Mouse (Mus musculus) embryonic facial prominence, embryonic 12.5 days (tissue): ENCODE measurements around the gene Pdha1. TPM values are rescaled to one million over a fixed set of nuclear protein-coding genes. Genes with fewer than 3 reads are reported as not detected.
A peak's percentile ranks its signal among the peaks of the same experiment; 100 is the strongest.

Source experiments
- ATAC-seq: fragments of 200-750 bp; cut with Nextera tagmentation; 2 replicates; pipeline ENCODE4 v1.8.0; 2017; ENCODE audit not compliant: insufficient number of reproducible peaks, insufficient read depth, low FRiP score, low TSS enrichment
- H3K27ac ChIP-seq: fragments of 300-500 bp; sonication (generic); 2 replicates; pipeline ENCODE4 v1.5.1; 2016; ENCODE audit warnings: mild to moderate bottlenecking
- H3K27me3 ChIP-seq: fragments of 300-500 bp; sonication (generic); 2 replicates; pipeline ENCODE4 v1.6.1; 2016; ENCODE audit warnings: mild to moderate bottlenecking, moderate library complexity
- H3K36me3 ChIP-seq: fragments of 300-500 bp; sonication (generic); 2 replicates; pipeline ENCODE4 v1.6.1; 2016; ENCODE audit warnings: mild to moderate bottlenecking
- H3K4me1 ChIP-seq: fragments of 300-500 bp; sonication (generic); 2 replicates; pipeline ENCODE4 v1.6.1; 2016
- H3K4me2 ChIP-seq: fragments of 300-500 bp; sonication (generic); replicated peaks from 2 replicates; pipeline ENCODE4 v1.6.1; 2016; ENCODE audit warnings: mild to moderate bottlenecking, moderate library complexity
- H3K4me3 ChIP-seq: fragments of 300-500 bp; sonication (generic); 2 replicates; pipeline ENCODE4 v1.5.1; 2016; ENCODE audit warnings: mild to moderate bottlenecking
- H3K9ac ChIP-seq: fragments of 300-500 bp; sonication (generic); 2 replicates; pipeline ENCODE4 v1.6.1; 2016; ENCODE audit warnings: mild to moderate bottlenecking, moderate library complexity
- H3K9me3 ChIP-seq: fragments of 300-500 bp; sonication (generic); 2 replicates; pipeline ENCODE4 v1.6.1; 2016; ENCODE audit warnings: mild to moderate bottlenecking, moderate library complexity
- WGBS: fragments of 180-500 bp; shearing (Covaris S2); methylation state at CpG from one replicate; pipeline ENCODE4 v1.1.7; 2016; 5-methylcytosine and 5-hydroxymethylcytosine counted together
- polyA plus RNA-seq: library from polyadenylated mRNA; unstranded; fragments of >200 nt; fragmentation: Nextera tagmentation; extraction: Ambion mirVana; gene quantifications from 2 replicates; pipeline ENCODE4 v1.2.1, GENCODE M21; 2016

Gene Pdha1
- 86.8 and 91.5 TPM in 2 replicates for polyA plus RNA-seq

DNA sequence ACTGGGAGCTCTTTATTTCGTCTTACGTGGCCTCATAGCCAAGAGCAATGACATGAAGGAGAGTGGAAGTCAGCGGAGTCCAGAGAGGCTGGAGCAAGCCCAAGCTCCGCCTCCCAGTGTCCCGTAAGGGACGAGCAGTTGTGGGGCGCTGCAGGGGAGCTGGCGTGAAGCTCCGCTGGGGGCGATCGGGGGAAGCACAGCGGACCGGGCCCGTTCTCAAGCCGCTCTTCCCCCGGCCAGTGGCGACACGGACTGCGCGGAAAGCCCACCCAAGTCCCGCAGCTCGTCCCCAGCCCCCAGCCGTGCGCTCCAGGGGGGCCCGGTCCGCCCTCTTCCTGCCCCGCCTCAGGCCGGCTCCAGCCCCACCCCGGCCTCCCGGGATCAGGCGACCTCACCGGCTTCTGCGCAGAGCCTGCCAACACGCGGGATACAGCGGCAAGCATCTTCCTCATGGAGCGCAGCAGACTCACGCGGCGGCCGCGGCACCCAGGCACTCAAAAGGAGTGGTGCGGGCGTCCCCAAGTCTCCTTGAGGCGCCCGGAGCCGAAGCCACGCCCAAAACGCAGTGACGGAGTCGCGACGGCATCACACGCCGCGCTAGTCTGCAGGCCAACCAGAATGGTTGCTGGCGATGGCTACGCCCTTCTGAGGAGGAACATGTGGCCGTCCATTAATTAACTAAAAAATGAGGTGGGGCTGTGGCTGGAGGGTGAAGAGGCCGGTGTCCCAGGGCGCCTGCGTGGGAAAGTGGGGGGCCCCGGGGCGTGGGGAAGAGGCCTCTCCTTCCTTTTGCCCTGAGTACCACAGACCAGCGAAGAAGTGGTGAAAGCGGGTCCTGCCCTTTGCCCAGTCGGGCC, at the start of gene Pdha1:
TSS of gene Pdha1 (minus strand) at position 553 of the 857 bp plus-strand sequence.
- H3K4me3 ChIP-seq, result peak within 1 kb of the TSS; percentile 58
- peak within 1 kb of the TSS; percentile 93 for H3K27ac ChIP-seq
- peak; percentile 97 for ATAC-seq
- H3K9me3 ChIP-seq, result no peaks in the 10 kb centered on the region
- peak within 1 kb of the TSS; percentile 61 for H3K4me2 ChIP-seq
- H3K36me3 ChIP-seq, result no peaks in the 10 kb centered on the region
- H3K4me1 ChIP-seq, result peaks cover 6% of the 10 kb centered on the region; the same call in 1 of the 2 replicates
- peaks cover 7% of the 10 kb centered on the region; the same call in 1 of the 2 replicates for H3K27me3 ChIP-seq
- 28% methylated on average over 61 of the region's 67 CpGs for WGBS
- peak within 1 kb of the TSS; percentile 72 for H3K9ac ChIP-seq

DNA sequence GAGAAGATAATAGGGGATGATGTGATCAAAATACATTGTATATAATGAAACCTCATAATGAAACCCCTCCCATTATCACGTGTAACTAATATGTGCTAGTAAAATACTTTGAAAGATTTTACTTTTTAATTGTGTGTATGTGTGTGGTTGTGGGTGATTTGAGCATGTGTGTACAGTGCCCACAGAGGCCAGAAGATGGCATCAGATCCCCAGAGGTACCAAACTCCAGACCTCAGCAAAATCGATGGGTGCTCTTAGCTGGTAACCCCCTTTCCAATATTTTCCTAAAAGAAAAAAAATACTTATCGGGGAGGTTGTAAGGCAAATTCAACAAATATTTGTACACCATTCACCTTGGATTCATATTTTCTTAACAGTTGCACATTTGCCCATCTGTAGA, 40.8 kb upstream of the Pdha1 start:
- no peak for ATAC-seq
- no peak overlapping the region for H3K9ac ChIP-seq
- no peaks in the 10 kb centered on the region for H3K9me3 ChIP-seq
- no peaks in the 10 kb centered on the region for H3K4me1 ChIP-seq
- H3K36me3 ChIP-seq, result no peaks in the 10 kb centered on the region
- 49% methylated on average over 3 of the region's 3 CpGs for WGBS
- no peak overlapping the region for H3K4me3 ChIP-seq
- H3K4me2 ChIP-seq, result no peak overlapping the region
- H3K27ac ChIP-seq, result no peak overlapping the region
- 0 out of 2 replicates have a peak, but pooled peaks cover 3% of the 10 kb centered on the region for H3K27me3 ChIP-seq

DNA sequence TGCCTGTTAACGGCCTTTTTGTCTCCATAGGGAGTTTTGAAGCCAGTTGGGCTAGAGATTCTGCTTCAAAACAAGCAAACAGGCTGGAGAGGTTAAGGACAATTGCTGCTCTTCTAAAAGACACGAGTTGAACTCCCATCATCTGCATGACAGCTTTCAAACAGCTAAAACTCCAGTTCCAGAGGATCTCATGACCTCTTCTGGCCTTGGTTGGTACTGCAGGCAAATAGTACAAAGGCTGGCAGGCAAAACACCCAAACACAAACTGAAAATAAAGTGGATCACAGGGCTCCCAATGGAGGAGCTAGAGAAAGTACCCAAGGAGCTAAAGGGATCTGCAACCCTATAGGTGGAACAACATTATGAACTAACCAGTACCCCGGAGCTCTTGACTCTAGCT, 31.9 kb upstream of the Pdha1 start:
- Histone ChIP-seq H3K4me1 (no peaks in the 10 kb centered on the region), H3K4me2 (no peak overlapping the region), H3K9me3 (no peaks in the 10 kb centered on the region), H3K9ac (no peak overlapping the region), H3K36me3 (no peaks in the 10 kb centered on the region), H3K27ac (no peak overlapping the region), H3K4me3 (no peak overlapping the region), H3K27me3 (0 out of 2 replicates have a peak, but pooled peaks cover 3% of the 10 kb centered on the region)
- ATAC-seq, result no peak
- WGBS, result 19% methylated on average over 3 of the region's 3 CpGs

DNA sequence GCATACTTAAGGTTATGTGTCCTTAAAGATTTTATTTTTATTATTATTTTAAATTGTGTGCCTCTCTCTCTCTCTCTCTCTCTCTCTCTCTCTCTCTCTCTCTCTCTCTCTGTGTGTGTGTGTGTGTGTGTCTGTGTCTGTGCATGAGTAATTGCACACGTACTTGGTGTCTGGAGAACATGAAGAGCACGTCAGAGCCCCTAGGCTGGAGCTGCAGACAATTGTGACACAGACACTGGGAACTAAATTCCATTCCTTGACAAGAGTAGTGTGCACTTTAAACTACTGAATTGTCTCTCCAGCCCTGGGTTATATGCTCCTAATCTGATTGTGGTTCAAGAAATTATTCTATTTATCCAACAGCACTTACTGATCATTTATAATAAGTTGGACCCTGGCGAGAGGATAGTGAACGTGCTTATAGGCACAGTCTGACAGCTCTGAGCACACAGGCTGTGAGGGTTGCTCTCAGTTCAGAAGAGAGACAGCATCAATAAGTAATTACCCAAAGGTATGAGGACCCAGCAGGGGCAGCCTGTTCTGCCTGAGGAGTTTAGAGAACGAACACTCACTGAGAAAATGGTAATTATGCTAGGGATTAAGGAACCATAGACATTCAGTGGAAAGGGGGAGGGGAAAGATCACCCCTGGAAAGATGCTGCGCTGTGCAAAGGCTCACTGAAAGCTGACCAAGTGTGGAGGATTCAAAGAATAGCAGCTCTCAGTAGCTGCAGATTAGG, 28.2 kb upstream of the Pdha1 start:
- no peaks in the 10 kb centered on the region for H3K9me3 ChIP-seq
- H3K9ac ChIP-seq, result no peak overlapping the region
- H3K36me3 ChIP-seq, result no peaks in the 10 kb centered on the region
- H3K4me1 ChIP-seq, result no peaks in the 10 kb centered on the region
- no peak for ATAC-seq
- H3K4me2 ChIP-seq, result no peak overlapping the region
- H3K4me3 ChIP-seq, result no peak overlapping the region
- no peak overlapping the region for H3K27ac ChIP-seq
- no peaks in the 10 kb centered on the region for H3K27me3 ChIP-seq
- 28% methylated on average over 6 of the region's 6 CpGs for WGBS

DNA sequence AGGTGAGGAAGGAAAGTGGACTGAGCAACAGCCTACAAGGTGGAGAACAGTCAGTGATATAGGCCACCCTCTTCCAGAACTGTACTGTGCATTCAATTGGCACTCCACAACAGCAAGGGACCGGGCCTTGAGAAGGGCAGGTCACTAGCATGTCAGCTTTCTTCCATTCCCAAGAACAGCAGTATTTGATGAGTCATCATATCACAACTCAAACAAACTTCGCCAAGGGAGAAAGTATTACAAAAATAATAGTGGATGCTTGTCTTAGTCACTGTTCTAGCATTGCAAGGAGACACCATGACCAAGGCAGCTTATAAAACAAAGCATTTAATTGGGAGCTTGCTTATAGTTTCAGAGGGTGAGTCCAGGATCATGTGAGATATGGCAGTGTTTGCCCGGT, 26.0 kb upstream of the Pdha1 start:
- H3K27me3 ChIP-seq, result no peaks in the 10 kb centered on the region
- no peak for ATAC-seq

DNA sequence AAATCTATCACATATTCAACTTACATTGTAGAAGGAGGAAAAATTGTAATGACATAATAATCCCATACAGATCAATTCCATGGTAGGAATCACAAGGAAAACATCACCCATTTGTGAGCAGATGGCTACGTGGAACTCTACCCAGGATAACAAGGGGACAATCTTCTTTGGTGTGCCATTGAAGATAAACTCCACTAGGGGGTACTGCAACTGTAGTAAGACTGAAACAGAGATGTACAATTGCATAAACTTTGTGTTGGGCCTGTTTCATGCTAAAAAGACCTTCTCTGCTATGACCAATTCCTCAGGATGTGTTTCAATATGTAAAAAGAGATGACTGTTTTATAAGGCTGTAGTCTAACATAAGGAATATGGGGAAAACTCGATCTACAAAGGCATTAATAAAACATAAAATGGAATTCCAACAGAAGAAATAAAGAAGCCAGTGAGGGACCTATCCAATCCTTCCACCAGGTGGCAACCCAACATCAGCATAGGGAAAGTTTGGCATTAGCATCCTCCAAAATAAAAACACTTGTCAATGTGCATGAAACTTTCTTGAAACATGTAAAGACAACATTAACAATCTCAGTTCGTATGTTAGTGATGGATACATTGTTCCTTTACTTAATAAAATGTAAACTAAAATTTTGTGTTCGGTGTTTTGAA, 15.1 kb upstream of the Pdha1 start:
- Histone ChIP-seq H3K9ac (no peak overlapping the region), H3K27ac (no peak overlapping the region), H3K4me2 (no peak overlapping the region), H3K9me3 (no peaks in the 10 kb centered on the region), H3K36me3 (no peaks in the 10 kb centered on the region), H3K27me3 (0 out of 2 replicates have a peak, but pooled peaks cover 3% of the 10 kb centered on the region), H3K4me3 (no peak overlapping the region), H3K4me1 (no peaks in the 10 kb centered on the region)
- ATAC-seq, result no peak
- WGBS, result 67% methylated on average over 4 of the region's 4 CpGs

More for the DNA sequence above, 26.0 kb upstream of the Pdha1 start:
- H3K4me1 ChIP-seq, result no peaks in the 10 kb centered on the region
- H3K27ac ChIP-seq, result no peak overlapping the region
- no peak overlapping the region for H3K4me3 ChIP-seq
- WGBS, result 86% methylated on average over 3 of the region's 3 CpGs
- no peak overlapping the region for H3K4me2 ChIP-seq
- no peaks in the 10 kb centered on the region for H3K36me3 ChIP-seq
- no peaks in the 10 kb centered on the region for H3K9me3 ChIP-seq
- no peak overlapping the region for H3K9ac ChIP-seq

DNA sequence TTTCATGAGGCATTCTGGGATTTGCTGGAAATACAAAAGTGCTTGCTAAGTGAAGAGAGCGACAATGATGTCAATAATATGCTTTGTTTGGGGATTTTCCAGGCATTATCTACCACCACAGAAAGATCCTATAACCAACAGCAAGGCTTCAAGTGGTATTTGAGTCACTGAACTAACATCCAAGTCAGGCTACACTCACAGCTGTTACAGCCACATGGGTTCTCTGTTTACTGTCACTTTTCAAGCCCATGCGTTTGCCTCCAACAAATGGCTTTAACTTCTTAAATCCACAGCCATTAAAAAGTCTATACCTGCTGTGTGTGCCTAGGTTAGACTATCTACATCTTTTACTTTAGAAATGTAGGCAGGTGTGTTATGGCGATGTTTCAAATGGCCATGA, 10.6 kb upstream of the Pdha1 start:
- Histone ChIP-seq H3K9me3 (no peaks in the 10 kb centered on the region), H3K36me3 (no peaks in the 10 kb centered on the region), H3K9ac (no peak overlapping the region), H3K27me3 (0 out of 2 replicates have a peak, but pooled peaks cover 3% of the 10 kb centered on the region), H3K27ac (no peak overlapping the region), H3K4me3 (no peak overlapping the region), H3K4me1 (no peaks in the 10 kb centered on the region), H3K4me2 (no peak overlapping the region)
- ATAC-seq, result no peak
- 85% methylated on average over 3 of the region's 3 CpGs for WGBS

DNA sequence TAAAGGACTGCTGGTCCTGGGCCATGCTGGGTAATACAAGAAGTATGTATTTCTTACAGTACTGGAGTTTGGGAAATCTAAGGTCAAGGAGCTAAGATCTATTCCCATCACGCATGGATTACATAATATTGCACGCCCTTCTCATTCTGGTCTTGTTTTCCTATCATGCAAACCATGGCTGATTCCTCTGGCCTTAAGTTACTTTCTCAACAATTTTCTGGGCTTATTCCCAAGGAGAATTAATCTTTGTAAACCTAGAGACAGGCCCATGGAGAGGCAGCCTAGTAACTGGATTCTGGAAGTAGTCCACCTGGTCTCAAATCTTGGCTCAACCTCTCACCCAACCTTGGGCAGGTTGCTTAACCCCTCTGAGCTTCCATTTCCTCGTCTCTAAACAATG, 9.2 kb upstream of the Pdha1 start:
- H3K27ac ChIP-seq, result no peak overlapping the region
- no peaks in the 10 kb centered on the region for H3K4me1 ChIP-seq
- WGBS, result 84% methylated on average over 3 of the region's 3 CpGs
- H3K9me3 ChIP-seq, result no peaks in the 10 kb centered on the region
- no peak overlapping the region for H3K9ac ChIP-seq
- no peak overlapping the region for H3K4me3 ChIP-seq
- H3K4me2 ChIP-seq, result no peak overlapping the region
- 0 out of 2 replicates have a peak, but pooled peaks cover 3% of the 10 kb centered on the region for H3K27me3 ChIP-seq
- no peak for ATAC-seq
- no peaks in the 10 kb centered on the region for H3K36me3 ChIP-seq

DNA sequence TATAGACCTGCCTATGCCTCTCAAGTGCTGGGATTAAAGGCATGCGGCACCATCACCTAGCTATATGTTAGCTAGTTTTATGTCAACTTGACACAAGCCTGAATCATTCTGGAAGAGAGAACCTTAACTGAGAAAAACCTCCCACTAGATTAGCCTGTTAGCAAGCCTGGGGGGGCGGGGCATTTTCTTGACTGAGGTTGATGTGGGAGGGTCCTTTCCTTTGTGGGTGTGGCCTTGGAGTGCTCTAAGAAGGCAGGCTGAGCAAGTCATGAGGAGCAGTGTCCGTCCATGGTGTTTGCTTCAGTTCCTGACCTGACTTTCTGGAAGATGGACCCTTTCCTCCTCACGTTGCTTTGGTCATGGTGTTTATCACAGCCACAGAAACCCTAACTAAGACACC, 8.6 kb upstream of the Pdha1 start:
- Histone ChIP-seq H3K9me3 (no peaks in the 10 kb centered on the region), H3K4me2 (no peak overlapping the region), H3K27ac (no peak overlapping the region), H3K9ac (no peak overlapping the region), H3K4me1 (no peaks in the 10 kb centered on the region), H3K27me3 (0 out of 2 replicates have a peak, but pooled peaks cover 2% of the 10 kb centered on the region), H3K36me3 (no peaks in the 10 kb centered on the region), H3K4me3 (no peak overlapping the region)
- ATAC-seq, result no peak
- 87% methylated on average over 4 of the region's 4 CpGs for WGBS

DNA sequence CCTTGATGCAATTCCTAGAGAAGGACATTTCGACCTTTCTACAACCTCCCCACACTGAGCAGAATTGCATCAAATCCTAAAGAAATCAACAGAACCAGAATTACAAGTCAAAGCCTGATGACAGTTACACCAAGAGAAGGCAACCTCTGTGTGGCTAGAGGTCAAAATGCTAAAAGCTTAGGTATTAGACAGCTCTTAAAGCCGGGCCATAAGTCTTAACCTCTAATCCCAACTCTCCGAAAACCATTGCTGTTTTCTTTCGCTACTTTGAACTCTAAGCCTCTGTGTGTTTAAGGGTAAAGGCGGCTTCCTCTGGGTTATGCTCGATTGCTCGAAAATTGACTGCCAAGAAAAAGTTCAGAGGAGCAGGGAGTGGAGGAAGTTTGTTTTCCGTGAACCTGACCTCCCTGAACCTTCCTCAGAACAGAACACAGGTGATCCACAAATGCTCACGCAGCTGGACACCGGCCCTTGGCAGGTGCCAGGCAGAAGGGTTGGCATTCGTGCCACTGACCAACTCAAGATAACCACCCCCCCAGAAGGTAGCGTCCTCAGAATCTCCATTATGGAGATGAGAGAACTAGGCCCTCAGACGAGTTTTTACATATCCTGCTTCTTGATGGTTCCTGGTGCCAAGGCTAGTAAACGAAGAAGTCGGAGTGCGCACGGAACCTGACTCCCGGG, 894 bp downstream of the Pdha1 start:
- Histone ChIP-seq H3K4me2 (peak overlapping the region; percentile 61), H3K9me3 (no peaks in the 10 kb centered on the region), H3K27ac (peak overlapping the region; percentile 93), H3K36me3 (no peaks in the 10 kb centered on the region), H3K27me3 (peaks cover 7% of the 10 kb centered on the region; the same call in 1 of the 2 replicates), H3K9ac (peak overlapping the region; percentile 72), H3K4me3 (peak overlapping the region; percentile 58), H3K4me1 (peaks cover 6% of the 10 kb centered on the region; the same call in 1 of the 2 replicates)
- 0 out of 2 replicates have a peak, but pooled peaks have one; percentile 1 for ATAC-seq
- 17% methylated on average over 18 of the region's 18 CpGs for WGBS

DNA sequence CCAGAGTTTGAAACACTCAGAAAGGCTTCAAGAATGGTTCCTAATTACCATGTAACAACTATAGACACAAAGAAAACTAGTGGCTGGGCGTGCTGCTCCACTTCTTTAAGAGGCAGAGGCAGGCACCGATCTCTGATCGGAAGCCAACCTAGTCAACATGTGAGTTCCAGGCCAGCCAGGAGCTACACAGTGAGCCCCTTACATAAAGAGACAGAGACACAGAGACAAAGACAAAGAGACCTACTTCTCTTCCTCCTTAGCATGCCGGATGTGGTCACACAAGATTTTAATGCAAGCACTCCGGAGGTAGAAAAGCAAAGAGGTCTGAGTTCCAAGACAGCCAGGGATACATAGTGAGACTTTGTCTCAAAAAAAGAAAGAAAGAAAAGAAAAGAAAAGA, 2.1 kb downstream of the Pdha1 start:
- Histone ChIP-seq H3K9ac (no peak overlapping the region), H3K4me3 (peak overlapping the region; percentile 20; the same call in 1 of the 2 replicates), H3K4me2 (peak overlapping the region; percentile 61), H3K4me1 (peaks cover 6% of the 10 kb centered on the region; the same call in 1 of the 2 replicates), H3K27ac (no peak overlapping the region), H3K36me3 (no peaks in the 10 kb centered on the region), H3K9me3 (no peaks in the 10 kb centered on the region), H3K27me3 (peaks cover 7% of the 10 kb centered on the region; the same call in 1 of the 2 replicates)
- 47% methylated on average over 5 of the region's 5 CpGs for WGBS
- ATAC-seq, result no peak
